Comparison of ENCODE assay signal across 12 mouse cellular contexts in genomic region chr15:80615636-80616383, GRCm38 (mm10). TPM values are rescaled to one million over a fixed set of nuclear protein-coding genes. Genes with fewer than 3 reads are reported as not detected.
DNase-seq lines count a peak whose midpoint lies in the region; ATAC-seq and TF ChIP-seq lines count a peak whose summit lies in the region.
"Had no signal": no experiment of that assay in that cellular context is flagged by ENCODE, and none has a peak within 500 bp of the region (broad histone marks: within the 10 kb centered on the region; RNA-seq: fewer than 3 reads in every experiment).

No protein-coding gene starts in this region.

- peak overlapping the region; percentile 20; the same call in 1 of the 2 replicates for H3K4me2 ChIP-seq in embryonic facial prominence, embryonic 13.5 days
- H3K4me2 ChIP-seq in limb, embryonic 12.5 days: peak overlapping the region; percentile 33

- H3K9ac ChIP-seq in embryonic facial prominence, embryonic 13.5 days: no peak overlapping the region
- no peak overlapping the region for H3K9ac ChIP-seq in limb, embryonic 12.5 days (replicated peaks)

- peaks cover 20% of the 10 kb centered on the region for H3K4me1 ChIP-seq in embryonic facial prominence, embryonic 13.5 days
- H3K4me1 ChIP-seq in limb, embryonic 12.5 days (replicated peaks): peaks cover 16% of the 10 kb centered on the region

- no peak for DNase-seq in layer of hippocampus, adult 2 months (ENCODE audit: low spot score in 2 of 2)
- no peak for DNase-seq in layer of hippocampus, adult 11-12 months (ENCODE audit: low spot score)
- peak; percentile 67 for DNase-seq in thymus, postnatal 0 days (ENCODE audit: low spot score)
- DNase-seq in cerebellum, postnatal 4 days (ENCODE audit: low spot score in 2 of 2): no peak
- no peak for DNase-seq in adrenal gland, postnatal 36 days
- DNase-seq in cerebellum, postnatal 25 days: no peak
- DNase-seq: gastrocnemius, postnatal 14 days; right cerebral cortex, postnatal 4 days had no signal

- H3K9me3 ChIP-seq in embryonic facial prominence, embryonic 13.5 days: no peaks in the 10 kb centered on the region
- H3K9me3 ChIP-seq in limb, embryonic 12.5 days: no peaks in the 10 kb centered on the region

- 4% methylated on average over 17 of the region's 17 CpGs for WGBS in embryonic facial prominence, embryonic 13.5 days
- WGBS in limb, embryonic 12.5 days: 5% methylated on average over 16 of the region's 17 CpGs

- H3K36me3 ChIP-seq in embryonic facial prominence, embryonic 13.5 days: no peaks in the 10 kb centered on the region
- H3K36me3 ChIP-seq in limb, embryonic 12.5 days: no peaks in the 10 kb centered on the region

- no peak for TF ChIP-seq CTCF in layer of hippocampus, adult 2 months (conservative IDR thresholded peaks at IDR 0.05)

- peak overlapping the region; percentile 57; the same call in 1 of the 2 replicates for H3K27ac ChIP-seq in layer of hippocampus, adult 2 months
- no peak overlapping the region for H3K27ac ChIP-seq in embryonic facial prominence, embryonic 13.5 days
- no peak overlapping the region for H3K27ac ChIP-seq in limb, embryonic 12.5 days

- H3K4me3 ChIP-seq in layer of hippocampus, adult 2 months: no peak overlapping the region
- H3K4me3 ChIP-seq in embryonic facial prominence, embryonic 13.5 days: no peak overlapping the region
- no peak overlapping the region for H3K4me3 ChIP-seq in limb, embryonic 12.5 days (replicated peaks)

- no peak for ATAC-seq in embryonic facial prominence, embryonic 13.5 days (ENCODE audit: insufficient number of reproducible peaks, insufficient read depth, low FRiP score, low TSS enrichment, low read depth)
- ATAC-seq in limb, embryonic 12.5 days (ENCODE audit: insufficient number of reproducible peaks, insufficient read depth, low FRiP score, low TSS enrichment, low read depth): no peak

- peaks cover 48% of the 10 kb centered on the region for H3K27me3 ChIP-seq in embryonic facial prominence, embryonic 13.5 days
- peaks cover 30% of the 10 kb centered on the region for H3K27me3 ChIP-seq in limb, embryonic 12.5 days

RNA-seq across cellular contexts. Expression of gene Grap2, which starts 43.4 kb away (rescaled TPM):
- under 1 TPM; 0.22 to 0.28 TPM for total RNA-seq in layer of hippocampus, adult 2 months (2021)
- 1.1 and 1.2 TPM in 2 replicates for polyA plus RNA-seq in embryonic facial prominence, embryonic 13.5 days (2015; fragmentation: Nextera tagmentation; extraction: Ambion mirVana)
- polyA plus RNA-seq in limb, embryonic 12.5 days (2016; fragmentation: Nextera tagmentation; extraction: Ambion mirVana): 1.8 and 2.9 TPM in 2 replicates
- polyA plus RNA-seq in thymus, postnatal 0 days (2015; fragmentation: Nextera tagmentation; extraction: Ambion mirVana): 90.8 and 112 TPM in 2 replicates
- under 1 TPM; 0.70 to 0.76 TPM for total RNA-seq in adrenal gland, postnatal 36 days (2021)

RNA-seq across cellular contexts. Expression of gene Enthd1, which starts 50.9 kb away (rescaled TPM):
- not detected for total RNA-seq in layer of hippocampus, adult 2 months (2021)
- polyA plus RNA-seq in embryonic facial prominence, embryonic 13.5 days (2015; fragmentation: Nextera tagmentation; extraction: Ambion mirVana): not detected in 2 replicates
- polyA plus RNA-seq in limb, embryonic 12.5 days (2016; fragmentation: Nextera tagmentation; extraction: Ambion mirVana): not detected in 2 replicates
- polyA plus RNA-seq in thymus, postnatal 0 days (2015; fragmentation: Nextera tagmentation; extraction: Ambion mirVana): 0.17 and 0.33 TPM in 2 replicates
- not detected for total RNA-seq in adrenal gland, postnatal 36 days (2021)
- total RNA-seq: gastrocnemius, postnatal 14 days; layer of hippocampus, postnatal 25 days; MEL had no signal

RNA-seq across cellular contexts. Expression of gene Fam83f, which starts 55.8 kb away (rescaled TPM):
- total RNA-seq in layer of hippocampus, adult 2 months (2021): under 1 TPM in 1 of 2 experiments, not detected in 1; 0.15 TPM
- 3.6 and 4.0 TPM in 2 replicates for polyA plus RNA-seq in embryonic facial prominence, embryonic 13.5 days (2015; fragmentation: Nextera tagmentation; extraction: Ambion mirVana)
- 1.3 and 1.4 TPM in 2 replicates for polyA plus RNA-seq in limb, embryonic 12.5 days (2016; fragmentation: Nextera tagmentation; extraction: Ambion mirVana)
- polyA plus RNA-seq in thymus, postnatal 0 days (2015; fragmentation: Nextera tagmentation; extraction: Ambion mirVana): 5.1 and 5.4 TPM in 2 replicates
- total RNA-seq in adrenal gland, postnatal 36 days (2021): under 1 TPM; 0.13 to 0.16 TPM
- total RNA-seq: MEL had no signal

Comparison
In these comparisons a context has a peak if more than half of its experiments do, and no peak if none do; other contexts are left out.
1. RNA of gene Grap2, which starts 43.4 kb away (polyA plus RNA-seq): 90.8 to 112 TPM in thymus, postnatal 0 days; 1.8 to 2.9 TPM in limb, embryonic 12.5 days and 1.1 to 1.2 TPM in embryonic facial prominence, embryonic 13.5 days; every median in the first group is over 10 times any median in the second.